Mouse (Mus musculus): Measurements from ENCODE around the gene Zpr1.
"Not testable (repeated sequence)": the region's sequence is repeated elsewhere in the genome, so short reads cannot be mapped to it uniquely, and the experiment has no call there.

Zpr1 gene

DNA sequence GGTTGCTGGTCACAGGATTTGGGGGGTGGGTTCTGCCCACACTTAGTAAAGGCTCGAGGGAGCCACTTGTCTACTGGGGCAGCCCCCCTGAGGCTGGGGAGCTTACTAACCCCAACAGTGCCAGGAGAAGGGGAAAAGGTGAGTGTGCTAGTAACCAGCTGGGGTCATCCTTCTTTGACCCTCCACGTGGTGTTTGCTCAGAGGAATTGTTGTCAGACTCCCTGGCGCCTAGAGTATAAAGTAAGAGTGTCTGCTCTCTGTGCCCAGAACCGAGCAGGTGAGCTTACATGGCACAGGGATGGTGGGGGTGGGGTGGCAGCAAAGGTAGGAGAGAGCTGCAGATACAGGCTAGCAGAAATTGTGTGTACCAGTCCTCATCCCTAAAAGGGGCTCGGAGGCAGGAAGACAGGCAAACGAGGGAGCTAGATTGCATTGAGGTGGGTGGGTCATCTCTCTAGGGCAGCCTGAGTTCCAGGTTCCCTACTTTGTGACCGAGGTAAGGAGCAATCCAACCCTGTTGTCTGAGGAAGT is 4.5 kb upstream of the Zpr1 start, which contains the start of gene Apoa5:
Gene Apoa5 (plus strand): TSS at position 291 of the 531 bp plus-strand sequence.
- DNase-seq: no peak

DNA sequence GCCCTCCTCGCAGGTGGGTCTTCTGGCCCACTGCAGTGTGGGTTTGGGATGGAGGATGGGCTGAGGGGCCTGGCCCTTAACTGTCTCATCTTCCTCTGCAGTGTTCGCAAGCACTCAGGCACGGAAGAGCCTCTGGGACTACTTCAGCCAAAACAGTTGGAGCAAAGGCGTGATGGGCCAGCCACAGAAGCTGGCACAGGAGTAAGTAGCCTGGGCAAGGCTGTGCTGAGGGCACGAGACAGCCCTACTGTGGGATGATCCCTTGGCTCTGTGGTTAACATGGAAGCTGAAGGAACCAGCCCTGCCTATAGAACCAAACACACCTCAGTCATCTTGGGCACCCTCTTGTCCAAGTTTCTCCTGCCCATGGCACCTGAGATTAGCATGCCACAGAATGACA is 3.7 kb upstream of the Zpr1 start:
- no peak for DNase-seq

DNA sequence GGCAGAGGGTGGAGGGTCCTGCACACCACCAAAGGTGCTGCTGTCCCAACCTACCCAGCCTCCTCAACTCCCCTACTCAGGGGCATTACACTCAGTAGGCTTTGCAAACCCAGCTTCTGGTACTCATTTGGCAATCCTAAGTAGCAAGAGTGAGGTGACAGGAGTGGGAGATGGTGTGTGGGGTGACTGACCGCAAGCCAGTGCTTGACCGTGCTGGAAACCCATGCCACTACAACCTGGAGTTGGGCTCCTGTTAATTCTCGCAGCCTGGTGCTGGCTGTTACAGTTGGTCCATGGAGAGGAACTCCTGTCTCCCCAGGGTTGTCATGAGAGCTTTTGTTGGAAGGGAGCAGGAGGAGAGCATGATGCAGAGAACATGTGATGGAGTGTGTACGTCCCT is 2.1 kb upstream of the Zpr1 start:
- DNase-seq: no peak

DNA sequence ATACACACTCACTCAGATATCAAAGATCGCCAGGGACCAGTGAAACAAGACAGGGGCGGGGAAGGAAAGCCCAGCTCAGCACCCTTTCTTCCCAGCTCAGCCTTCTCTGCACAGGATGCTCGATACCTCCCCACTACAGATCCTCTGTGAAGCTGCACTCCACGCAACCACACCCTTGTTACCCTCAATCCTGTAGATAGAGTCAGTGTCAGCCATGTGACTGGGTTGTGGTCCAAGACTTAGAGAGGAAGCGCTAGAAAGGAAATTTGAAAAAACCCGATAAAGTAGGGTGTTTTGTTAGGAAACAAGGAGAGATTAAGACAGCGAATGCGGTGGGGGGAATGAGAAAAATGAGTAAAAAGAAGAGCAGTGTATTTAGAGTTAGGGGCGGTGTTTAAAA is 794 bp upstream of the Zpr1 start:
- no peak for DNase-seq

DNA sequence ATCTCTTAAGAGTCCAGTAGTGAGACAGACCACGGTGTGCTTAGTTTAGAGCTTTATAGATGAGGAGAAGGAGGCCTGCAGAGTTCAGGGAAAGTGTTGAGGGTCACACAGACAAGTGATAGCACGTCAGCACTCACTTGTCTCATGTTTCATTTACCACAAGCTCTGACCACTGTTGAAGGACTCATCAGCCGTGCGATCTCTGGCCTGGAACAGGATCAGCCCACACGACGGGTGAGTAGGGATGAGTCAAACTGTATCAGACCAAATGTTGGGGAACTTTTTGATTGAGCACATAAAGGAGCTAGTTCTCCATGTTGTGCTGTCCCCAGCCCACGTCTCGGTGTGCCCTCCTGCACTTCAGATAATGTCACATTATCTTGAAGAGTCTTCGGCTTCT is 1.6 kb downstream of the Zpr1 start:
- no peak for DNase-seq

DNA sequence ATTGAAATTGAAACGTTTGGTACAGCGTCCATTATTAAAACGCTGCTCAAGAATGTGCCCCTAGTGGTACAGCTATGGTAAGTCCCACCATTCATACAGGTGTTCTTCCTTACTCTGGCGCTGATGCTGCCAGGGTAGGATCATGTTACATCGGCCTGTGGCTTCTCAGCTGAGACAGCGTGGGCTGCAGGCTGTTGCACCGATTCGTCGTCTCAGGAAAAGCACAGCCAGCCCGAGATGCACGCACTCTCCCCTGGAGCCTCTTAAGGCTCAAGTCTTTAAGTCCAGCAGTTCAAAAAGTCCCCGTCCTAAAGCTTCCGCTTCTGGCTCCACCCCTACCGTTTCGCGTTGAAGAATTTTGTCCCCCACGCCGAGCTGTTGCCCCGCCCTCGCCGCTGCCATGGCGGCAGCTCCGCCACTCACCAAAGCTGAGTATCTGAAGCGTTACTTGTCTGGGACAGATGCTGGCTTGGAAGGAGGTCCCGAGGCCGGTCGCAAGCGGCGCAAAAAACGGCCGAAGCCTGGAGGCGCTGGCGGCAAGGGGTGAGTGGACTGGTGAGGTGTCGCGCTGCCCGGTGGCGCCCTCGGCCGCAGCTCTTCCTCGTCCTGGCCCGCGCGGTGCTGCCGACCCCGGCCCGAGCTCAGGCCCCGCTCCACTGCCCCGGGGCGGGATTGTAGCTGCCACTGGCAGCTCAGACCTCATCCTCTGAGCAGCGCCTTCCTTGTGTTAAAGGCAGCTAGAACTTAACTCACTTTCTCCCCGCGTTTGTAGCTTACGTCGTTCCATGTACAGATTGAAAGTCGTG is 10.0 kb downstream of the Zpr1 start, which contains the start of gene Bud13:
Gene Bud13 (plus strand): TSS at position 378 of the 806 bp plus-strand sequence.
- peak; percentile 94 for DNase-seq

DNA sequence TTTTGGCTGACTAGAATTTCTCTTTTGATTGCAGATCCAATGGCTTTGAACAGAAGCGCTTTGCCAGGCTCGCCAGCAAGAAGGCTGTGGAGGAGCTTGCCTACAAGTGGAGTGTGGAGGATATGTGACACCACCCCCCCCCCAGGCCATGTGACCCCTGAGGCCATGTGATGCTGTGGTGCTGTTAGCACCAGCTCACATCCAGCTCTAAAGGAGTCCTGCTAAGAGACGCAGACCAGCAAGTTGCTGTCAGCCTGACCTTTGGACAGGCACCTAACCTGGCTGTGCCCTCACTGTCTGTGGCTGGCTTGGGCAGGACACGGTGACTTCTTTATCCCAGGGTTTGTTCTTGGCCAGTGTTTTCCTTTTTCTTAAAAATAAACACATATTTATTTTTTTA is 25.5 kb downstream of the Zpr1 start:
- no peak for DNase-seq

DNA sequence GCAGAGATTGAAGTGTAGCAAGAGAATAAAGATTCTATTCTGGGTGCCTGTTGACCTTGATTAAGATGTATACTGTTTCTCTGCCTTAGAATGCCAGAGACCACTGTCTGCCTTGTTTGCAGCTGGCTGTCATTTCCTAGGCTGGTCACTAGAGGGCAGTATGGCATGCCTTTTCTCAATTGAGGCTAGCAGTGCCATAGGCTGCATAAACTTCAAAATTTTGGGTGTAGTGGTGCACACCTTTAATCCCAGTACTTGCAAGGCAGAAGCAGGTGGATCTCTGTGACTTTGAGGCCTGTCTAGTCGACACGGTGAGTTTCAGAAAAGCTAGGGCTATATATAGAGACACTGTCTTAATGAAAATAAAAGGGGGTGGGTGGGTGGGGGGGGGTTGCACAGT is 29.3 kb downstream of the Zpr1 start:
- peak in 1 of 2 experiments; percentile 21 for DNase-seq

DNA sequence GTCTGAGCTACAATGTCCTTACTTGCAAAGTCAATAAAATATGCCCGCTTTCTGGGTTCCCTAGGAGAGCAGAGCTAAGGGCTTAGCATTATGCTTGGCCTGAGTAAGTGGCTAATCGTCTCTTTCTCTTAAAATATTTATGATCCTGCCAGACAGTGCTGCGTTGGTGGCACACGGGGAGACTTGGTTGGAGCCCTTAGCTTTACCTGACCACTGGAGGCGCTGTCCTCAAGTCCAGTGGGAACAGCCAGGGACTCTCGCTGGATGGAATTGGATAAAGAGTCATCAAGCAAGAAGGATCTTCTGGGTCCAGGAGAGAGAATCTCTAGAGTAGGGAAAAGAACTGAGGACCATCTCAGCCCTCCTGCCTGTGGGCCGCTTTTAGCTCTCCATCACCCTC is 36.3 kb downstream of the Zpr1 start:
- DNase-seq: no peak

DNA sequence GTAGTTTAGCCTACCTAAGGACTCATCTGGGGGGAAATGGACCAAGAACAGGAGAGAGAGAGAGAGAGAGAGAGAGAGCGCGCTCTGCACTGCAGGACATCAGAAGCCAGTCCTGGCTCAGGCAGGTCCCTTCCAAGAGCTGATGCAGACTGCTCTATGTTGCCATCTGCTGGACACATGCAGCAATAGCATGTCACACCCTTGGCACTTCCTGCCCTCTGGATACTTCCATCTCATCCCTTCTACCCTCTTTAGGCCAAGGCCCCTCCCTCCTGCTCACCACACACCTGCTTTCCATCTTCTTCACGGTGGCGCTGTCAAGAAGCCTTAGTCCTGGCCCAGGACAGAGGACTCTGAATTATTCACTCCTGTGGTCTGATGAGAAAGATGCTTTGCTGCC is 41.6 kb downstream of the Zpr1 start:
- peak; percentile 48 to 60 for DNase-seq

DNA sequence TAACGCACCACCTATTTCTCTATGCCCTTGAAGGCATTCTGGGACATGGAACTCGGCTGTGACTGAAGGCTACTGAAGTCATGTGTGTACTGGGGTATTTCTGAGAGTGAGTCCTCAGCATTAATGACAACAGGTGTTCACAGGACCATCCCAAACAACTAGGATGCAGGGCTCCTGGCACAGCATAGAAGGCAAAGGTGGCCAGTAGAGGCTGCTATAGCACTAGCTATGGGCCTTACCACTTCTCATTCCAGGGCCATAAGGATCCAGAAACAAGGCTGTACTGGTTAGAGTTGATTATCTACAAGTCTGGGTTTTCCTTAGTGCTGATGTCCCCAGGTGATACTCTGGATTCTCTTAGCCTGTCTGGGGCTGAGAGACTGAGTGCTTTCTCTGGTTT is 42.1 kb downstream of the Zpr1 start:
- no peak for DNase-seq

DNA sequence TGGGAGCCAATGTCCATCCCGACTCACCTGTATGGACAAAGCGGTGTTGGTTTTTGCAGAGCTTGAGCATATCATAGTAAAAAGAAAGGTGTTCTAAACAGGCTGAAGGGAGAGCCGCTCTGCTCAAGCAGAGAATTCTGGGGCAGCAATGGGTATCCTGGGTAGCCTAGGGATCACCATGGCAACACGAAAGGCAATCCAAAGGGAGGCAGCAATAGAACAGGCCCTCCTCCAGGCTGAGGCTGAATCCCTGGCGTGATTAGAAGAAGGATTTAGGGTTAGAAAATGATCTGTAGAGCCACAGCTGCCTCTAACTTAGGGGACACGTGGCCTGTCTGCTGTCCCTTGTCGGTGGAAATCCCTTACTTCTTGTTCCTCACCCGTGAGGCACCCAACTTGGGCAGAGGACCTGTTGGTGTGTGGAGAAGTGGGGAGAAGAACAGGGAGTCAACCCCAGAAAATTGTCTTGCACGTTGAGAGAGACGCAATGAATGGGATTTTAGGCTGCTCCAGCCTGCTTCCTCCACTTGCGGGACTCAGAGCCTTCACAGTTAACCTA is 43.0 kb downstream of the Zpr1 start:
- DNase-seq: no peak

DNA sequence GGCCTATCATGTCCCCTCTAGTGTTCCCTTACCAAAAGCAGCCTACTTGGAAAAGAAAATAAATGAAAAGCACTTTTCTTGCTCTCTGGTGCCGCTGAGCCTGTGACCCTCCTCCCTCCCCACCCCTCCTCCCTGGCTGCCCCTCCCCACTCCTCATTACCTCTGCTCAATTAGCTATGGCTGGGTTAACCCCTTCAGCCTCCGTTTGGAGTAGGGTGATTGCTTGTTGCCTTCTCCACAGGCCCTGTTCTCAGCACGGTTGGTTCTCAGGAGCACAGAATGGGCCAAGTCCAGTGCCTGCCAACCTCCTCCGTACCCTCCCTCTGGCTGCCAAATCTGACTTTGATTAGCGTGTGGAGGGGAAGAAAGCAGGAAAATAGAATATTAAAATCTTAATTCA is 43.5 kb downstream of the Zpr1 start:
- no peak for DNase-seq

DNA sequence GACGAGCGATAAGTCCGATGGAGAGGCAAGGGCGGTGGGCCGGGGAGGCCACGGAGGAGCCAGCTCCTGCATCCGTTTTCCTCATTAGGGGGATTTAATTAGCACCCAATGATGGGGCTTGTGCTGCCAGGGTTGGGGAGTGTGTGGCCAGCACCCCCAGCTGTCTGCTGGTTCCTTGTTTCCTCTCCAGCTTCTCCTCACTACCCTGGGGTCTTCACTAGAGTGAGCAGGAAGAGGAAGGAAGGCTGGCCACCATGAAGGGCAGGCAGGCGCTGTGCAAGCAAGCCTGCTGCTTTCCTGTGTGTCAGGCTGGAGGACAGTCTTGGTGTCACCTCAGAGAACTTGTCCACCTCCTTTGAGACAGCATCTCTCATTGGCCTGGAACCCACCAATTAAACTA is 44.0 kb downstream of the Zpr1 start:
- DNase-seq: no peak

DNA sequence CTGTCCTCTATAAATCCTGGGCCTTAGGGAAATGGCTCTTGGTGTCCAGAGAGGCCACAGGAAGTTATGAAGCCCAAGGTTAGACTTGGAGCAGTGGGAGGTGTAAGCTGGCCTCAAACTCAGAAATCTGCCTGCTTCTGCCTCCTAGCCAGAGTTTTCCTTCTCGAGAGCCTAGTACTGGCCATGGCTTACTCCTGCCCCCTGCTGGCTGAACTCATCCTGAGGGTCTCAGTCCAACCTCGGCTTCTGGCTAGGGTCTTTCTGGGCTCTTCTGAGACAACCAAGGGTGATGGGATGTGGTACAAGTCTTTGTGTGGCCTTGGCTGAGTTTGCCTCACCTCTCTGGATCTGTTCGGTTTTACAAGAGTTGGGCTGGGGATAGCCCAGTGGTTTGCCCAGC is 45.1 kb downstream of the Zpr1 start:
- DNase-seq: no peak

DNA sequence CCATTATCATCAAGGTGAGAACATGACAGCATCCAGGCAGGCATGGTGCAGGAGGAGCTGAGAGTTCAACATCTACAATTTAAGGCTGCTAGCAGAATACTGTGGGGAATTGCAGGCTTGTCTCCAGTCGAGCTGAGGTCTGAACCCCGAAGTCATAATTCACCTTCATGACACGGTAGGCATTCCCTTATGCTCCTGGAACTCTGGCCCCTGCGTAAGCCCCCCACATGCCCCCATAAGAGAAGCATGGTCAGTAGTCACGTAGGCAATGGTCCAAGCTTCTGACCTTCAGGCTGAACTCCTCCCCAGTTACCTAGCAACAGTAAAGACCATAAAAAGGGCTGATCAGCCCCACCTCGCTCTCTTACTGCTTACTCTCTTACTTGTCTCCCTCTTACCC is 47.0 kb downstream of the Zpr1 start, which contains the start of gene 4931429L15Rik:
Gene 4931429L15Rik (minus strand): TSS at position 101 of the 400 bp plus-strand sequence.
- DNase-seq: not testable (repeated sequence)

DNA sequence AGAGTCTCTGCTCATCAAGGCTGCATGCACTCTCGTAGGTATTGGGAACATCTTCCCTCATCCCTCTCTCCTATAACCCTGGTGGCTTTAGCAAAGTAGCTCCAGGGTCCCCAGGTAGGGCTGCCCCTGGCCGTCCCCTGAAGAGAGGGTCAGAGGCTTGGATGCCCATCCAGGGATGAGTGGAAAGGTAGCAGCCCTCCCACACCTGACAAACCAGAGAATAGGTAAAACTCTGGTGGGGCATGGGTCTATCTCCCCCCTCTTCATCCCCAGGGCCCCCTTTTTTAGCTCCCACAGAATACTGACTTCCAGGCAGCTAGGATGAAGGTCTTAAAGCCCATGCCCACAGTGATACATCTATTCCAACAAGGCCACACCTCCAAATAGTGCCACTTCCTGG is 47.6 kb downstream of the Zpr1 start:
- DNase-seq: no peak

DNA sequence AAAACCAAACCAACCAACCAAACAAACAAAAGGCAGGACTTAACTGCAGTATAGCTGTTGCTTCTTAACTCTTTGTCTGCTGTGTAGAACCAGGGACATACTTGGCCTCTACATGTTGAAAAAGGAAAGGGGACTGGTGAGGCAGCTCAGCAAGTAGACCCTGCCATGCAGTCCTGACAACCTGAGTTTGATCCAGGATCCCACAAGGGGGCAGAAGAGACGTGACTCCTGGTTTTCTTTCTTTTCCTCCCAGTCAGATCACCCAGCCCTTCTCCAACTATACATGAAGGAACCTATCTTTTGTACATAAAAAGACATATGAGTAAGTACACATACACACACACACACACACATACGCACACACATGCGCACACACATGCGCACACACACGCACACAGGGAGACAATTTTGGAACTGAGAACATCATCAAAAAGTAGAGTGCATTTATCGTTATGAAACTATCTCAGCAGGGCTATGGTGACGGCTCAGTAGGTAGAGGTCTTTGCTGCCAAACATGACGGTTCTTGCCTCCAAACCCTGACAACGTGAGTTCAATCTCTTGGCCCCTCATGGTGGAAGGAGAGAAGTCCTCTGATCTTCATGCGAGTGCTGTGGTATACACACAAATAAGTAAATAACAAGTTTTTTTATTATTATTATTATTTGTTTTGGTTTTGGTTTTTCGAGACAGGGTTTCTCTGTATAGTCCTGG is 54.0 kb downstream of the Zpr1 start:
- DNase-seq: no peak

DNA sequence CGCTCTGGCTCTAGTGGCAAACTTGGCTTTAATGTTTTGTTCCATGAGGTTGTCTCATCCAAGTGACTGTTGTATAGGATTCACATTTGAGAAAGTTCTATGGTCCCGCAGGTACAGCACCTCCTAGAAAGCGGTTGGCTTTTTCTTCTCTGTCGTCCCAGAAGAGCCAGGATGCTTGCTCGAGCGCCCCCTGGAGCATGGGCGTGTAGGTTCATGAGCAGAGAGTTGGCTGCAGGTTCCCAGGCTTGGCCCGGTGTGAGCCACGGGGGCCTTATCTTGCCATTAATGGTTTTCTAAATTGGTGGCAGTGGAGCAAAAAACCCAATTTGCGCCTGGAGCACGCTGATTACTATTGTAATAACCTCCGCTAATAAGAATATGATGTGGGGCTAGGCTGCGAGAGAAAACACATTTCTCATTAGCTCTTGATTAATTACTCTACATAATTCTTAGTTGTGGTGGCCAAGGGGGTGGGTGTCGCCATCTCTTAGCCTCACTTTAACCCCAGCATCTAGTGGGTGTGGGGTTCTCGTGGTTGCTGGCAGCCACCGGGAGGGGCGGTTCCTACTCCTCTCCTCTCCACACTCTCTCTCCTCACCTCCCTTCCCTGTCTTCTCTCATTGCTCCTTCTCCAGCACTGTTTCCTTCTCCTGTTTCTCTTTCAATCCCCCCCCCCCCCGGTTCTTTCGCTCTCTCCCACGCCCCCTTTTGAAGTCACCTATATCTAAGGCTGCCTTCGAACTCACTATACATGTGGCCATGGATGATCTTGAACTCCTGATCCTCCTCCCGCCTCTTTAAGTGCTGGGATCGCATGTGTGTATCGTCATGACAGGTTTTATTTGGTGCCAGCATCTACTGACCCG is 55.1 kb downstream of the Zpr1 start:
- no peak for DNase-seq

DNA sequence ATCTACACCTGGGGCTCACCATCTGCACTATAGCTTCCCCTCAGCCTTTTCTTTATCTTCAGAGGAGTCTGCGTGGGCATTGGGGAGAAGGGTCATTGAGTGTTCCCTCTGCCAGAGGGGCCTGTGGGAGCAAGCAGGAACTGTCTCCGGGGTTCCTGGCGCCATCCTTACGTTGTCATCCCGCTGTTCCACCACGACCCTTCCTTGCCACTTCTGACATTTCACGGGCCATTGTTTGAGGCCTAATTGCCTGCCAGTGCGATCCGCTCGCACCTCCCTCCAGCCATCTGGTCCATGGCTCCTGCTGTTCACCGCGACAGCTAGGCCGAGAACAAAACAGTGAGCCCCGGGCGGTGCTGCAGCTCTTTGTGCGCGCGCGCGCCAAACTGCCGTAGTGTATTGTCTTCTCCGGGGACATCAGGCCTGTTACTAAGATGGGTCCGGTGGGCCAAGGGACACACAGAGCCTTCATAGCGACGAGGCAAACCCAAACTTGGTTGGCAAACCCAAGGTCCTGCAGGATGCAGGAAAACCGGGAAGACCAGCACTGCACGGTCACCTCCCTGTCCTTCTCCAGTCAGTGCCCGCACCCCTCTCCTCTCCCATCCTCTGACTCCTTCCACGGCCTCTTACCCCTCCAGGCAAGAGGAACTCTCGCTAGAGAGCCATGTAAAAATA is 55.8 kb downstream of the Zpr1 start:
- DNase-seq: no peak

DNA sequence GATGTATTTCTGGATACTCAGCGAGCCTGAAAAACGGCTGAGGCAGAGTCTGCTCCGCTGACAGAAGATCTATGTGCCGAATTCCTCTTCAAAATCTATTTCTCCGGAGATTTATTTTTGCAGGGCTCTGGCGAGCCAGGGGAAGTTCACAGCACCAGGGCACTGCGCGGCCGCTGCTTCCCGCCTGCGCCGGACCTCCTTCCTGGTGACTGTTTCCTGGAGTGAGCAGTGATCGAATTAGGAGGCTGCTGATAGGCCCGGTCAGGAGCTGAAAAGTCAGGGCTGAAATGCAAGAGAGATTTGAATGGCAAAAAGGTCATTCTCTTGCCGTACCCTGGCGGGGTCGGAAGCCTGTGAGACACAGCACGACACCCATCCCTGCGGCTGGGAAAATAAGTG is 56.4 kb downstream of the Zpr1 start:
- DNase-seq: no peak
